Mouse (Mus musculus): Measurements from ENCODE around the gene Pgpep1.

- no peak; the same call in 1 of the 2 replicates for TF ChIP-seq CTCF (conservative IDR thresholded peaks at IDR 0.05; ENCODE audit: low read length)
- TF ChIP-seq NANOG (IDR thresholded peaks at IDR 0.05; ENCODE audit: borderline replicate concordance, low read length): no peak
Measured at GRCm38 (mm10) chr8:70657214-70657613, 3.0 kb downstream of the Pgpep1 start.
